Mouse (Mus musculus) cerebellum, adult 2 months (tissue): ENCODE data around the gene Vipr1. TPM values are rescaled to one million over a fixed set of nuclear protein-coding genes. Genes with fewer than 3 reads are reported as not detected.
A peak's percentile ranks its signal among the peaks of the same experiment; 100 is the strongest.

Experiments used
- DNase-seq, 2 experiments: peaks; one replicate each; pipeline ENCODE4 v3.0.0; 2021
- H3K27ac ChIP-seq: fragments of 200-500 bp; 2 replicates; pipeline ENCODE4 v1.5.1; 2012; ENCODE audit warnings: low read length, control low read depth, inconsistent platforms; ENCODE audit not compliant: insufficient read depth
- H3K27me3 ChIP-seq: fragments of 200-500 bp; 2 replicates; pipeline ENCODE4 v1.6.1; 2012; ENCODE audit warnings: inconsistent platforms, mild to moderate bottlenecking, low read length, moderate library complexity; ENCODE audit not compliant: control insufficient read depth, insufficient read depth
- H3K4me1 ChIP-seq: fragments of 200-500 bp; 2 replicates; pipeline ENCODE4 v1.6.1; 2011; ENCODE audit warnings: low read length; ENCODE audit not compliant: control insufficient read depth, insufficient read depth
- H3K4me3 ChIP-seq: fragments of 200-500 bp; replicated peaks from 2 replicates; pipeline ENCODE3; 2011; ENCODE audit warnings: mild to moderate bottlenecking, low read depth, low read length, control low read depth; ENCODE audit not compliant: insufficient read depth
- CTCF ChIP-seq: fragments of 200-500 bp; IDR thresholded peaks from 2 replicates; pipeline ENCODE4 v1.5.1; 2011; ENCODE audit warnings: low read depth, mild to moderate bottlenecking, control low read depth, low read length, moderate library complexity, borderline replicate concordance; ENCODE audit not compliant: insufficient read depth
- POLR2A ChIP-seq: fragments of 200-500 bp; IDR thresholded peaks from 2 replicates; pipeline ENCODE4 v1.6.1; 2011; ENCODE audit warnings: low read length, control low read depth, borderline replicate concordance; ENCODE audit not compliant: insufficient read depth
- WGBS: fragments of 180-500 bp; shearing (Covaris S2); methylation state at CpG from one replicate; pipeline ENCODE4 v1.1.7; 2018; 5-methylcytosine and 5-hydroxymethylcytosine counted together
- polyA plus RNA-seq: library from polyadenylated mRNA; depleted of rRNA; stranded (reverse); fragments of >200 nt; gene quantifications from 2 replicates; pipeline ENCODE4 v1.2.3, GENCODE M21; 2012

Gene Vipr1
- polyA plus RNA-seq, 1 experiment = 5.2 TPM

- H3K27ac ChIP-seq = no peak overlapping the region
- 0 out of 2 replicates have a peak, but pooled peaks cover 1% of the 10 kb centered on the region for H3K27me3 ChIP-seq
- WGBS = 28% methylated on average over 7 of the region's 7 CpGs
- H3K4me1 ChIP-seq = peaks cover 5% of the 10 kb centered on the region
- TF ChIP-seq POLR2A (no peak), CTCF (peak; percentile 79)
- peak; percentile 63 to 65 for DNase-seq
- H3K4me3 ChIP-seq = no peak overlapping the region
Observed at GRCm38 (mm10) chr9:121671300-121671699, 28.8 kb downstream of the Vipr1 start.

DNA sequence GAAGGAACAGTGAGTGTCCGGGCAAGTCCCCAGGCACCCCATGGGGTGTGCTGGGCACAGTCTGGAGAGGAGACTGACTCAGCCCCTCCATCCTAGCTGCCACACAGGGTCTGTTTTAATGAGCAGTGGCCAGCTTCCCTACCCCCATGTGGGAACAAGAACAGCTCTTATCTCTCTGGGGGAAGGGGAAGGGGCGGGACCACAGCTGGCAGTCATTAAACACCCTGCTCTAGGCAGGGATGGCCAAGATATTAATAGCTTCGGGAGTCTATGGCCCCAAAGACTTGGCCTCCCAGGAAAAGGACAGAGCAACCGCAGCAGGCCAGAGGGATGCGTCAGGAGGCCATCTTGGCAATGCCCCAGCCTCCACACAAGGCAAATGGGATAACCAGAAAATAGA lies 29.8 kb downstream of the Vipr1 start:
- 52% methylated on average over 5 of the region's 5 CpGs for WGBS
- Histone ChIP-seq H3K4me1 (peaks cover 3% of the 10 kb centered on the region), H3K27ac (no peak overlapping the region), H3K4me3 (no peak overlapping the region), H3K27me3 (0 out of 2 replicates have a peak, but pooled peaks cover 1% of the 10 kb centered on the region)
- DNase-seq = no peak
- TF ChIP-seq CTCF = no peak
- TF ChIP-seq POLR2A = no peak

DNA sequence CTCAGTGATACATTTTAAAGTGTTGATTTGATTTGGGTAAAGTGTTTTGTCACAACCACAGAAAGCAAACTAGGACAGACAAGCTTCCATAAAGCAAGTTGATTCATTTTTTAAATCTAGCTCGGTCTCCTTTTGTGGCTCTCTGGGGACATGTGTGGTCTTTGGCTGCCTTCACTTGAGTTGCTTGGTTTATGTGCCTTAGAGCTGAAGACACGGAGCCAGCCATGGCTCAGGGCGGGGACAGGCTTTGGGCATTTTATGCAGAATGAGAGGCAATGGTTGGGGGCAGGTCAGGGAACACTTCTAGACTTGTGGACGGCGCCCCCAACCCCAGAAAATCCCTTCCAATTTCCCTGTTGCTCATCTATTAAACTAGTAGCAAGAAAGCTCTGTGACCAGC lies 31.2 kb downstream of the Vipr1 start:
- 0 out of 2 replicates have a peak, but pooled peaks cover 1% of the 10 kb centered on the region for H3K27me3 ChIP-seq
- no peak for DNase-seq
- H3K4me3 ChIP-seq = no peak overlapping the region
- no peak for TF ChIP-seq CTCF
- no peak overlapping the region for H3K27ac ChIP-seq
- H3K4me1 ChIP-seq = peaks cover 3% of the 10 kb centered on the region
- WGBS = 83% methylated on average over 5 of the region's 5 CpGs

GRCm38 (mm10) chr9:121675011-121675410 lies 32.5 kb downstream of the Vipr1 start:
- Histone ChIP-seq H3K27ac (no peak overlapping the region), H3K4me1 (peaks cover 3% of the 10 kb centered on the region), H3K4me3 (no peak overlapping the region), H3K27me3 (0 out of 2 replicates have a peak, but pooled peaks cover 1% of the 10 kb centered on the region)
- DNase-seq = no peak
- WGBS = 80% methylated on average over 9 of the region's 9 CpGs
- TF ChIP-seq CTCF = no peak
- no peak for TF ChIP-seq POLR2A

GRCm38 (mm10) chr9:121675556-121675955 lies 33.0 kb downstream of the Vipr1 start:
- no peak overlapping the region for H3K27ac ChIP-seq
- 89% methylated on average over 2 of the region's 2 CpGs for WGBS

GRCm38 (mm10) chr9:121677069-121677468 lies 34.6 kb downstream of the Vipr1 start:
- 83% methylated on average over 4 of the region's 4 CpGs for WGBS
- Histone ChIP-seq H3K4me3 (no peak overlapping the region), H3K4me1 (no peaks in the 10 kb centered on the region), H3K27me3 (0 out of 2 replicates have a peak, but pooled peaks cover 1% of the 10 kb centered on the region), H3K27ac (no peak overlapping the region)
- no peak for DNase-seq
- TF ChIP-seq POLR2A (no peak), CTCF (no peak)

More at GRCm38 (mm10) chr9:121675556-121675955, 33.0 kb downstream of the Vipr1 start:
- TF ChIP-seq POLR2A (no peak), CTCF (no peak)
- DNase-seq = no peak
- H3K4me3 ChIP-seq = no peak overlapping the region
- 0 out of 2 replicates have a peak, but pooled peaks cover 1% of the 10 kb centered on the region for H3K27me3 ChIP-seq
- H3K4me1 ChIP-seq = peaks cover 3% of the 10 kb centered on the region

DNA sequence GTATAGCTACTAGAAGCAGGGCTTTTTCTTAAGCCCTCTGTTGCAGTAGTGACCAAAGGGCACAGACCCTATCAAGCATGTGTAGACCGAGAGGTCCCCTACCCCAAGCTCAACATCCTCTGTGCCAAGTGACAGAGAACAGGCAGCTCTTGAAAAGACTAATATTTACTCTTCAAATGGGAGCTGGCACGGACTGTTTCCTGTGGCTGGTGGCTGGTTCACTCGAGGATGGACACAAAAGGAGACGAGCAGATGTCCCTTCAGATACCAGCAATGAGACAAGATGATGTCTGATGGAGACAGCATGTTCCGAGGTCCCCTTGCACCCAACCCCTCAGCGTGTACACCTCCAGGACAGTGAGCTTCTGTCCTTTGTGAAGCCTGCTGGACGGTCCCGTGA lies 35.0 kb downstream of the Vipr1 start:
- TF ChIP-seq POLR2A (no peak), CTCF (no peak)
- Histone ChIP-seq H3K4me3 (no peak overlapping the region), H3K4me1 (no peaks in the 10 kb centered on the region), H3K27me3 (0 out of 2 replicates have a peak, but pooled peaks cover 1% of the 10 kb centered on the region), H3K27ac (no peak overlapping the region)
- 58% methylated on average over 8 of the region's 8 CpGs for WGBS
- no peak for DNase-seq

GRCm38 (mm10) chr9:121679549-121679948 lies 37.0 kb downstream of the Vipr1 start:
- H3K27me3 ChIP-seq = 0 out of 2 replicates have a peak, but pooled peaks cover 1% of the 10 kb centered on the region

GRCm38 (mm10) chr9:121681191-121681590 lies 38.7 kb downstream of the Vipr1 start:
- TF ChIP-seq POLR2A = no peak
- TF ChIP-seq CTCF = no peak
- H3K27ac ChIP-seq = no peak overlapping the region
- H3K4me1 ChIP-seq = no peaks in the 10 kb centered on the region
- 76% methylated on average over 8 of the region's 8 CpGs for WGBS
- no peak overlapping the region for H3K4me3 ChIP-seq
- DNase-seq = no peak
- no peaks in the 10 kb centered on the region for H3K27me3 ChIP-seq

More at GRCm38 (mm10) chr9:121679549-121679948, 37.0 kb downstream of the Vipr1 start:
- WGBS = 11% methylated on average over 6 of the region's 6 CpGs
- Histone ChIP-seq H3K4me3 (no peak overlapping the region), H3K4me1 (no peaks in the 10 kb centered on the region), H3K27ac (no peak overlapping the region)
- DNase-seq = peak; percentile 29 to 35
- TF ChIP-seq CTCF (peak; percentile 76), POLR2A (no peak)
